Mouse (Mus musculus) CH12.LX (cell line): ENCODE data around the gene Eras.

Experiments
- CTCF ChIP-seq, 2 experiments: IDR thresholded peaks in 1 of 2; conservative IDR thresholded peaks in 1 of 2; 2 replicates each; pipeline ENCODE4 v1.5.1; 2011 to 2012; ENCODE audit warnings: low read depth in 2 of 2, low read length in 2 of 2, improper control_type of control experiment in 1 of 2, inconsistent platforms in 1 of 2, mild to moderate bottlenecking in 1 of 2, moderate library complexity in 1 of 2
- ELF1 ChIP-seq: IDR thresholded peaks from 2 replicates; pipeline ENCODE4 v1.6.1; 2014; ENCODE audit warnings: low read depth, mild to moderate bottlenecking, inconsistent platforms, low read length, improper control_type of control experiment
- EP300 ChIP-seq: IDR thresholded peaks from 2 replicates; pipeline ENCODE4 v1.6.1; 2011; ENCODE audit warnings: low read length, improper control_type of control experiment
- GABPA ChIP-seq: IDR thresholded peaks from 2 replicates; pipeline ENCODE4 v1.6.1; 2012; ENCODE audit warnings: low read depth, low read length, improper control_type of control experiment, inconsistent platforms; ENCODE audit not compliant: insufficient replicate concordance
- JUND ChIP-seq: conservative IDR thresholded peaks from 2 replicates; pipeline ENCODE4 v1.6.1; 2011; ENCODE audit warnings: low read depth, low read length, improper control_type of control experiment
- MAFK ChIP-seq: IDR thresholded peaks from 2 replicates; pipeline ENCODE4 v1.6.1; 2011; ENCODE audit warnings: low read length, improper control_type of control experiment; ENCODE audit not compliant: insufficient replicate concordance
- MEF2A ChIP-seq: IDR thresholded peaks from 2 replicates; pipeline ENCODE4 v1.6.1; 2014; ENCODE audit warnings: low read depth, mild to moderate bottlenecking, inconsistent platforms, low read length, improper control_type of control experiment, borderline replicate concordance
- POLR2A ChIP-seq: IDR thresholded peaks from 2 replicates; pipeline ENCODE4 v1.6.1; 2011; ENCODE audit warnings: low read depth, mild to moderate bottlenecking, improper control_type of control experiment, low read length
- TBP ChIP-seq: conservative IDR thresholded peaks from 2 replicates; pipeline ENCODE4 v1.6.1; 2011; ENCODE audit warnings: low read depth, low read length, improper control_type of control experiment
- UBTF ChIP-seq: IDR thresholded peaks from 2 replicates; pipeline ENCODE4 v1.6.1; 2012; ENCODE audit warnings: low read depth, mild to moderate bottlenecking, inconsistent platforms, low read length, improper control_type of control experiment, moderate library complexity
- USF1 ChIP-seq: IDR thresholded peaks from 2 replicates; pipeline ENCODE4 v1.6.1; 2014; ENCODE audit warnings: low read depth, mild to moderate bottlenecking, inconsistent platforms, low read length, improper control_type of control experiment
- USF2 ChIP-seq: conservative IDR thresholded peaks from 2 replicates; pipeline ENCODE4 v1.6.1; 2011; ENCODE audit warnings: low read depth, low read length, improper control_type of control experiment

- peak in 1 of 2 experiments; percentile 72; a peak in 2 of 4 replicates for TF ChIP-seq CTCF (conservative IDR thresholded peaks at IDR 0.05 in 1 of 2, IDR thresholded peaks at IDR 0.05 in 1 of 2; ENCODE audit: low read depth in 2 of 2, low read length in 2 of 2)
- TF ChIP-seq MEF2A = no peak
- no peak for TF ChIP-seq GABPA
- TF ChIP-seq MAFK = no peak
- no peak for TF ChIP-seq ELF1
- TF ChIP-seq POLR2A = 0 out of 2 replicates have a peak, but pooled peaks have one; percentile 22
- TF ChIP-seq USF1 = no peak
- no peak for TF ChIP-seq UBTF
- TF ChIP-seq TBP = no peak
- no peak for TF ChIP-seq JUND
- TF ChIP-seq EP300 = no peak
- no peak for TF ChIP-seq USF2
These were observed 48.6 kb downstream of the Eras start for GRCm38 (mm10) chrX:7879819-7880218.
